Mouse (Mus musculus): ENCODE results near the gene Uba2. TPM values are rescaled to one million over a fixed set of nuclear protein-coding genes. Genes with fewer than 3 reads are reported as not detected.
A peak's percentile ranks its signal among the peaks of the same experiment; 100 is the strongest.
"Not testable (repeated sequence)": the region's sequence is repeated elsewhere in the genome, so short reads cannot be mapped to it uniquely, and the experiment has no call there.

Gene Uba2
- polyA plus RNA-seq (2014; fragmentation: Nextera tagmentation; extraction: Ambion mirVana) = 199 and 213 TPM in 2 replicates

DNA sequence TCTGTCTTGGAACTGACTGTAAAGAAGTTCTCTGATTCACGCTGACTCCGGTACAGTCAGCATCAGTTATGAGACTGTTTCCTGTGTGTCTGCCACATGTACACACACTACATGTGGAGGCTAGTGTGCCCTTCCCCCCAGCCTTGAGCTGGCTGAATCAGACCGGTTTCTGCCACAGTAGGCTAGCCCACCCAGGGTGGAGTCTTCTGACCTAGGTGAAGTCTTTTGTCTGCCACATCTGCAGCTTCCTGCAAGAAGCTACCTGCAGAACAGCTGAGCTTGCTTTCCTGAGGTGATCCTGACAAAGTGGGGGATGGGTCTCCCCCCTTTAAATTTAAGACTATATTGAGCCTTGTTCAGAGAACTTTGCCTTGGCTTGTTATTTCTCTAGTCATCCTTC, at the start of gene Uba2:
Uba2 (minus strand) TSS at position 146 of the 400 bp plus-strand sequence.
- no peak for DNase-seq (ENCODE audit: low spot score)
- H3K27me3 ChIP-seq (replicated peaks; ENCODE audit: control insufficient read depth, insufficient read depth, low read length) = no peaks in the 10 kb centered on the region
- H3K4me1 ChIP-seq (ENCODE audit: control insufficient read depth, insufficient read depth, low read length) = no peaks in the 10 kb centered on the region
- 81% methylated on average over 3 of the region's 3 CpGs for WGBS
- peak within 1 kb of the TSS; percentile 75; the same call in 1 of the 2 replicates for H3K27ac ChIP-seq (ENCODE audit: low read depth, low read length)
- H3K36me3 ChIP-seq (ENCODE audit: control insufficient read depth, insufficient read depth, low read length) = peaks cover 9% of the 10 kb centered on the region
- ATAC-seq = no peak
- peak within 1 kb of the TSS; percentile 95 for H3K9ac ChIP-seq (ENCODE audit: low read length)
- peak within 1 kb of the TSS; percentile 80 for H3K4me2 ChIP-seq (ENCODE audit: low read length)
- H3K4me3 ChIP-seq (ENCODE audit: low read depth, low read length) = peak within 1 kb of the TSS; percentile 95
- H3K9me3 ChIP-seq (replicated peaks; ENCODE audit: control insufficient read depth, low read length) = no peaks in the 10 kb centered on the region

DNA sequence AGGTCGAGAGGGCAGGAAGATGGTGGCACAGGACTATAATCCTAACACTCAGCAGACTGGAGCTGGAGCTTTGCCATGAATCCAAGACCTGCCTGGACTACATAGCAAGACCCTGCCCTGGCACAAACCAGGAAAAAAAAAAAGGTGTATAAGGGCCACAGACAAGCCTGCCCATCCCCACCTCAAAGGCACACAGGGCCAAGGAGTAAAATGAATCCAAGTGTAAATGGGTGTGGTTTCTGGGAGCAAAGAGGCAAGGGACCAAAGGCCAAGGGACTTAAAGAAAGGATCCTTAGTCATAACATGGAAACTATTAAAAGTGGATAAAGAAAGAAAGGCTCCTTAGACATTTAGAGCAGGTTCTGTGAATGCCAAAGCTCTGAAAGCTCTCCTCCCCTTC, 49.1 kb upstream of the Uba2 start:
- Histone ChIP-seq H3K9ac (ENCODE audit: low read length) (no peak overlapping the region), H3K9me3 (replicated peaks; ENCODE audit: control insufficient read depth, low read length) (no peaks in the 10 kb centered on the region), H3K4me1 (ENCODE audit: control insufficient read depth, insufficient read depth, low read length) (no peaks in the 10 kb centered on the region), H3K27me3 (replicated peaks; ENCODE audit: control insufficient read depth, insufficient read depth, low read length) (no peaks in the 10 kb centered on the region), H3K4me3 (ENCODE audit: low read depth, low read length) (no peak overlapping the region), H3K4me2 (ENCODE audit: low read length) (no peak overlapping the region), H3K27ac (ENCODE audit: low read depth, low read length) (no peak overlapping the region), H3K36me3 (ENCODE audit: control insufficient read depth, insufficient read depth, low read length) (peaks cover 82% of the 10 kb centered on the region)
- ATAC-seq = no peak
- WGBS = 85% methylated on average over 1 of the region's 1 CpGs
- no peak for DNase-seq (ENCODE audit: low spot score)

DNA sequence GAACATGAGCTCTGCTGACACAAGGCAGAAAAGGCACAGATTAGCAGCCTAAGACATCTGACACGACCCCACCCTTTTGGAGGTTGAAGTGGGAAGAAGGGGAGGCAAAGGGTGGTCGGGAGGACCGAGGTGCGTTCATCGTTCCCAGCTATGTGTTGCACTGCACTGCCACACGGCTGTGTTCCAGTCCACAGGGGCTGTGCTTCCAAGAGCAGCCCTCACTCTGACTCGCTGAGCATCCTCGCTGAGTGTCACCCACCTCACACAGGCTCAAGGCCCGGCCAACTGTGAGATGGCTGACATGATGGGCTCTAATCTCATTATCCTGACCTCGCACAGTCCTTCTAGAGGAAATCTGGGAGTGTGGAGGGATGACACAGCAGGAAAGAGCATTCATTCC, 47.1 kb upstream of the Uba2 start:
- ATAC-seq = no peak

DNA sequence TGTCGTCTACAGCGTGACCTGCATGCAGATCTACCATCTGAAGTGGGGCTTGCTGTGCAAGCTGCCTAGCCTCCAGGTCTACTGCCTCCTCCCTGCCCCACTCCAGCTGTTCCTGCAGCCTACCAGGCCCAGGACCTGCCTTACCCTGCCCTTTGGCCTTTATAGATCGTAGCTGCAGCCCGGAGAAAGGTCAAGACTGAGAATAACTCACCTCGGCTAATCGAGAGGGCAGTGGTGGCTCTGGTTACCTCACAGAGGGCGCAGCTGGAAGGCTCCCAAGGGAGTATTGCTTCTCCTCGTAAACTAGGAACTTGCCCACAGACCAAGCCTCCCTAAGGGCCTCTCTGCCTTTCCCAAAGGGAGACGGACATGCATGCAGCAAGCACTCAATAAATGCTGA, 46.1 kb upstream of the Uba2 start:
- peaks cover 90% of the 10 kb centered on the region for H3K36me3 ChIP-seq (ENCODE audit: control insufficient read depth, insufficient read depth, low read length)

More for the DNA sequence above, 47.1 kb upstream of the Uba2 start:
- Histone ChIP-seq H3K27me3 (replicated peaks; ENCODE audit: control insufficient read depth, insufficient read depth, low read length) (no peaks in the 10 kb centered on the region), H3K4me1 (ENCODE audit: control insufficient read depth, insufficient read depth, low read length) (no peaks in the 10 kb centered on the region), H3K36me3 (ENCODE audit: control insufficient read depth, insufficient read depth, low read length) (peaks cover 85% of the 10 kb centered on the region), H3K9ac (ENCODE audit: low read length) (no peak overlapping the region), H3K9me3 (replicated peaks; ENCODE audit: control insufficient read depth, low read length) (no peaks in the 10 kb centered on the region), H3K4me3 (ENCODE audit: low read depth, low read length) (no peak overlapping the region), H3K4me2 (ENCODE audit: low read length) (no peak overlapping the region), H3K27ac (ENCODE audit: low read depth, low read length) (no peak overlapping the region)
- no peak for DNase-seq (ENCODE audit: low spot score)
- 90% methylated on average over 10 of the region's 10 CpGs for WGBS

DNA sequence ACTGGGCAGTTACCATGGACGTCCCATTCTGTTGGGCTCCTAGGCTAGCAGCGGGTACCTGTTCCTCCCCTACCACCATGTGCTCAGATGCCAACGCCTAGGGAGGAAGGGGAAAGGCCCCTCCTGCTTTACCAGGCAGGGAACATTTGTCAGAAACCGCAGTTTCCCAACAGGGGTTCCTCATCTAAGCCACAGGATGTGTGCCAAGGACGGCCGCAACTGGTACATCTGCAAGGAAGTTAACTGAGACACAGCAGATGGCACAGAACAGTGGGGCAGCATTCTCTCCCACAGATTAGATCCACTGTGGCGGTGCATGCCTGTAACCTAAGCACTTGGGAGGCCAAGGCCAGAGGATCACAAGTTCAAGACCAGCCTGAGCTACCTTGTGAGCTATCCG, 45.2 kb upstream of the Uba2 start:
- DNase-seq (ENCODE audit: low spot score) (no peak), ATAC-seq (no peak)
- H3K4me2 ChIP-seq (ENCODE audit: low read length) = no peak overlapping the region
- H3K4me1 ChIP-seq (ENCODE audit: control insufficient read depth, insufficient read depth, low read length) = no peaks in the 10 kb centered on the region
- no peaks in the 10 kb centered on the region for H3K9me3 ChIP-seq (replicated peaks; ENCODE audit: control insufficient read depth, low read length)
- H3K27ac ChIP-seq (ENCODE audit: low read depth, low read length) = no peak overlapping the region
- no peak overlapping the region for H3K9ac ChIP-seq (ENCODE audit: low read length)
- H3K36me3 ChIP-seq (ENCODE audit: control insufficient read depth, insufficient read depth, low read length) = peaks cover 90% of the 10 kb centered on the region
- no peaks in the 10 kb centered on the region for H3K27me3 ChIP-seq (replicated peaks; ENCODE audit: control insufficient read depth, insufficient read depth, low read length)
- 89% methylated on average over 8 of the region's 8 CpGs for WGBS
- H3K4me3 ChIP-seq (ENCODE audit: low read depth, low read length) = no peak overlapping the region

More for the DNA sequence above, 46.1 kb upstream of the Uba2 start:
- Histone ChIP-seq H3K27ac (ENCODE audit: low read depth, low read length) (no peak overlapping the region), H3K27me3 (replicated peaks; ENCODE audit: control insufficient read depth, insufficient read depth, low read length) (no peaks in the 10 kb centered on the region), H3K4me2 (ENCODE audit: low read length) (no peak overlapping the region), H3K9me3 (replicated peaks; ENCODE audit: control insufficient read depth, low read length) (no peaks in the 10 kb centered on the region), H3K9ac (ENCODE audit: low read length) (no peak overlapping the region), H3K4me1 (ENCODE audit: control insufficient read depth, insufficient read depth, low read length) (no peaks in the 10 kb centered on the region), H3K4me3 (ENCODE audit: low read depth, low read length) (no peak overlapping the region)
- DNase-seq (ENCODE audit: low spot score) = no peak
- 93% methylated on average over 9 of the region's 9 CpGs for WGBS
- no peak for ATAC-seq

DNA sequence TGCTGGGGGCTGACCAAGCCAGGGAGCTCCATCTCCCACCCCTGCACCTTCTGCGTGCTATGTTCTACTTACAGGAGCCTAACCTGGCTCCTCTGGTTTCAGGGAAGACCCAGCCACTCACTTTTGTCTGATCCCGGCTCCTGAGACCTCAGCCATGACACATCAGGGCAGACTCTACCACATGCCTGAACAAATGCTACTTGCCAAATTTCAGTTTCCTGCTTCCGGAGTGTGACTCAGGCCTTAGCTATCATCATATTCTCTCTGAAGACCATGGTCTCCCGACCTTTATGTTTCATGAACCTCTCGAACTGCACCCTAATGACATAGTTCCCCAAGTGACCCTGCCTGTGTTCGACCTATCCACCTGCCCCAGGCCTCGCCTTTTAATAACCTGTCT, 43.9 kb upstream of the Uba2 start:
- H3K27me3 ChIP-seq (replicated peaks; ENCODE audit: control insufficient read depth, insufficient read depth, low read length) = no peaks in the 10 kb centered on the region
- ATAC-seq (no peak), DNase-seq (ENCODE audit: low spot score) (no peak)
- peaks cover 90% of the 10 kb centered on the region for H3K36me3 ChIP-seq (ENCODE audit: control insufficient read depth, insufficient read depth, low read length)
- no peak overlapping the region for H3K4me2 ChIP-seq (ENCODE audit: low read length)
- no peak overlapping the region for H3K27ac ChIP-seq (ENCODE audit: low read depth, low read length)
- no peak overlapping the region for H3K4me3 ChIP-seq (ENCODE audit: low read depth, low read length)
- H3K9me3 ChIP-seq (replicated peaks; ENCODE audit: control insufficient read depth, low read length) = no peaks in the 10 kb centered on the region
- no peaks in the 10 kb centered on the region for H3K4me1 ChIP-seq (ENCODE audit: control insufficient read depth, insufficient read depth, low read length)
- no peak overlapping the region for H3K9ac ChIP-seq (ENCODE audit: low read length)
- WGBS = 92% methylated on average over 7 of the region's 7 CpGs

DNA sequence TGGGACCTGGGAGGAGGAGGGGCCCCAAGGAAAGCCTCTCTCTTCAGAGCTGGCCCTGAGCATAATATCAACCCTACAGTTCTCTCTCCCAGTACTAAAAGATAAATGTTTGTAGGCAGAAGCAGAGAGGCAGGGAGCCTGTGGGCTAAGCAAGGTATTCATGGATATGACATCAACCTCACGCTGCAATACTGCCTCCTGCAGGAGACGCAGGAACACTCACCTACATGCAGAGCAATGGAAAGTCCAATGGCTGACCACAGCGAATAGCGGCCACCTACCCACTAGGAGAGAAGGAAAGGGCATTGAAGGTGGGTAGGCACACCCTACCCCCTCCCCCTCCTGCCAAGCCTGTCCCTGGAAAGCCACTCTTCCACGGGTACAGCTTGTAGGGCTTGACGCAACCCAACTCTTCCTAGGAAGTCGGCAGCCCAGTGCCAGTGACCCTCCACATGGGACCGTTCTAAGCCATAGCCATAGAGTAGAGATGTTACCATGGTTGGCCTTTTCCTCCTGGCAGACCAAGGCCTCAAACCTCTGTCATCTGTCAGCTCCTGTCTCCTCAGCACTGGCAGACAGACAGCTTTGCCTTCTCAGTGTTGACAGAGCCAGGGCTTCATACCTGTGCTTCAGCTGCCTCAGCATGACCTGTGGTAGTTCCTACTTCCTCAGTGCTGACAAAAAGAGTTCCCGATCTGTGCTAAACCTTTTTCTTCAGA, 38.8 kb upstream of the Uba2 start:
- Histone ChIP-seq H3K27me3 (replicated peaks; ENCODE audit: control insufficient read depth, insufficient read depth, low read length) (no peaks in the 10 kb centered on the region), H3K9ac (ENCODE audit: low read length) (no peak overlapping the region), H3K4me1 (ENCODE audit: control insufficient read depth, insufficient read depth, low read length) (no peaks in the 10 kb centered on the region), H3K27ac (ENCODE audit: low read depth, low read length) (no peak overlapping the region), H3K9me3 (replicated peaks; ENCODE audit: control insufficient read depth, low read length) (no peaks in the 10 kb centered on the region), H3K4me2 (ENCODE audit: low read length) (no peak overlapping the region), H3K4me3 (ENCODE audit: low read depth, low read length) (no peak overlapping the region), H3K36me3 (ENCODE audit: control insufficient read depth, insufficient read depth, low read length) (peaks cover 99% of the 10 kb centered on the region)
- WGBS = 89% methylated on average over 9 of the region's 9 CpGs
- DNase-seq (ENCODE audit: low spot score) (no peak), ATAC-seq (no peak)

DNA sequence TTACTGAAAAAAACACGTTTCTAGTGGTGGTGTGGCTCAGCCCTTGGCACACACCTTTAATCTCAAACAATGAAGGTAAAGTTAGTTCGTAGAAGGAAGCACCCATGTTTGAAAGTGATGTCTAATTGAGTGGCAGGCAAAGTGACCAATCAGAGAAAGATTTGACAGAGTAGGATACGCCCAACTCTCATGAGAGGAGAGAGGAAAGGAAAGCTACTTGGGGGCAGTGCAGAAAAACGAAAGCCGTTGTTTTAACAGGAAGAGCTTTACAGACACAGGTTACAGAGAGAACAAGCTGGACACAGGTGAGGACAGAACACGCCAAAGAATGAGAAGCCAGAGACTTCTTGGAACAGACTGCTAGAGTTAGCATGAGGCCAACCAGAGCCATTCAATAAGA, 36.9 kb upstream of the Uba2 start:
- no peak overlapping the region for H3K27ac ChIP-seq (ENCODE audit: low read depth, low read length)
- H3K27me3 ChIP-seq (replicated peaks; ENCODE audit: control insufficient read depth, insufficient read depth, low read length) = no peaks in the 10 kb centered on the region
- no peak overlapping the region for H3K9ac ChIP-seq (ENCODE audit: low read length)
- WGBS = 94% methylated on average over 6 of the region's 6 CpGs
- DNase-seq (ENCODE audit: low spot score) (no peak), ATAC-seq (no peak)
- H3K4me3 ChIP-seq (ENCODE audit: low read depth, low read length) = no peak overlapping the region
- no peaks in the 10 kb centered on the region for H3K9me3 ChIP-seq (replicated peaks; ENCODE audit: control insufficient read depth, low read length)
- no peak overlapping the region for H3K4me2 ChIP-seq (ENCODE audit: low read length)
- peaks cover 99% of the 10 kb centered on the region for H3K36me3 ChIP-seq (ENCODE audit: control insufficient read depth, insufficient read depth, low read length)
- H3K4me1 ChIP-seq (ENCODE audit: control insufficient read depth, insufficient read depth, low read length) = no peaks in the 10 kb centered on the region

DNA sequence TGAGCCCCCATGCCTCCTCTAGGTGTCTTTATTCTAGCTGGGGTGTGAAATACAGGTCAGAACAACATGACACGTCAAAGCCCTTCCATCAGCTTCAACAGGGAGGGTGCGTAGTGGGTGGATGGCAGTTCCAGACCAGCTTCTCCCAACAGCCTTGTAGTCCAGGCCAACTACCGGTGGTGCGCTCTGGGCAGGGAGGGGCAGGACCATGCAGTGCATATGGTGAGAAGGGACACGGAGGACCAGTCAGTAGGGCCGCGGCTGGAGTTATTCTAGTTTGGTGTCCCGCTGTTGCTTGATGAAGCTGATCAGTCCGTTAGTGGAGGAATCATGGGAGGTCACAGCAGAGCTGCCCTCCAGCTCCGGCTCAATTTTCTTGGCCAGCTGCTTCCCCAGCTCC, 32.7 kb upstream of the Uba2 start:
- H3K27ac ChIP-seq (ENCODE audit: low read depth, low read length); H3K9ac ChIP-seq (ENCODE audit: low read length); ATAC-seq; DNase-seq (ENCODE audit: low spot score); H3K27me3 ChIP-seq (replicated peaks; ENCODE audit: control insufficient read depth, insufficient read depth, low read length); H3K4me3 ChIP-seq (ENCODE audit: low read depth, low read length); H3K4me1 ChIP-seq (ENCODE audit: control insufficient read depth, insufficient read depth, low read length); H3K9me3 ChIP-seq (replicated peaks; ENCODE audit: control insufficient read depth, low read length); H3K4me2 ChIP-seq (ENCODE audit: low read length): not testable (repeated sequence)
- peaks cover 62% of the 10 kb centered on the region for H3K36me3 ChIP-seq (ENCODE audit: control insufficient read depth, insufficient read depth, low read length)
- 96% methylated on average over 10 of the region's 10 CpGs for WGBS

Measured in forebrain, embryonic 14.5 days (tissue).